Mouse (Mus musculus): ENCODE measurements around the gene Gm21876. TPM values are rescaled to one million over a fixed set of nuclear protein-coding genes. Genes with fewer than 3 reads are reported as not detected.
"Not testable (repeated sequence)": the region's sequence is repeated elsewhere in the genome, so short reads cannot be mapped to it uniquely, and the experiment has no call there.

Gene Gm21876
- not detected for total RNA-seq (2021)
- long read RNA-seq, experiment 1, result 0 reads
- long read RNA-seq, experiment 2, result 0 reads

DNA sequence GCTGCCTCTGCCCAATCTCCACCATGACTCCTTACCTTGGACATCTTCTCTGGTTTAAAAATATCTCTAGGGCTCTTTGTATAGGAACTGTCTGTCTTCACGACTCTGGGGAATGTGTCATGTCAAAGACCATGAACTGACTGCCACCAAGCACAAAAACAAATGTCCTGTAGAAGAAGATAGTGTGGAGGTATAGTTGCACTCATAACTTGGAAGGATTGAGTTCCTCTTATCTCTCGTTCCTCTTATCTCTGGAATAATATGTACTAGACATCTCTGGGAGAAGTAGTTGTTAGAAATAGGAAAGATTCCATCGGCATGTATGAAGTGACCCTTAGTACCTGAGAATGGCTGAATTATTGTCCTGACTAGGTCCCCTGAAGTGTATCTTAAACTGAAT is at the start of gene Gm21876:
TSS of gene Gm21876 (minus strand) at position 101 of the 400 bp plus-strand sequence.
- DNase-seq (ENCODE audit: low spot score in 2 of 2), result no peak

DNA sequence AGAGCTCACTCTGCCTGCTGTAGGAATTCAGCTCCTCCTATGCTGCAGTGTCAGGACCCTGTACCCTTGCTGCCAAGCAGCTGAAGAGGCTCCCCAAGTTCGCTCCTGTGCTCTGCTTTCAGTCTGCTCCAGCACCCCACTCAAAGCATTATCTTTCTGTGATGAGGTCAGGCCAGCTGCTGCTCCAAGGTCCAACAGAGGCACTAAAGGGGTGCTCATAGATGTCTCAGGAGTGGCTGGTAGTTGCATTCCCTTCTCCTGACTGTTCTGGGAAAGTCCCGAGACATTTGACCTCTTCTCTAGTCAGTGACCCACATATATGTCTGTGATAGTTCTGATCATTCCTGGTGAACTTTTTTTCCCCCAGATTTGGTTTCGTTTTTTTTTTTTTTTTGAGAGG is 45.0 kb upstream of the Gm21876 start:
- DNase-seq (ENCODE audit: low spot score in 2 of 2), result no peak

DNA sequence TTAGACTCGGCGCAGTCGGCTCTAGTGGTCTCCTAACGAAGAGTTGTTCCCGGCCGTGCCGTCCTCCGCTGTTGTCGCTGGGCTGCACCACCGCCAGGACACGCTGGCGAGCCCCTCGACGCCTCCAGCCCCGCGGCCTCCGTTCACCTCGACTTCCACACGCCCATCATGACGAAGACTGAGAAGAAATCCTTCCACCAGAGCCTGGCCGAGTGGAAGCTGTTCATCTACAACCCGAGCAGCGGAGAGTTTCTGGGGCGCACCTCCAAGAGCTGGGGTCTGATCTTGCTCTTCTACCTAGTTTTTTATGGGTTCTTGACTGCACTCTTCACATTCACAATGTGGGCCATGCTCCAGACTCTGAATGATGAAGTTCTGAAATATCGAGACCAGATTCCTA is 28.8 kb downstream of the Gm21876 start:
- not testable (repeated sequence) for DNase-seq (ENCODE audit: low spot score in 2 of 2)

Other genes with a start within 250 kb of the Gm21876 start
- 10 to 100 TPM; 10.3 to 10.5 TPM for gene Cfp, start 244.1 kb downstream of the Gm21876 start, total RNA-seq (2021)
- 10 to 100 TPM; 12.2 to 12.7 TPM for gene Elk1, start 225.0 kb downstream of the Gm21876 start, total RNA-seq (2021)
- gene Uxt, start 213.6 kb downstream of the Gm21876 start, total RNA-seq (2021), result 10 to 100 TPM; 22.5 to 24.8 TPM
- gene Zfp182, start 113.3 kb downstream of the Gm21876 start, total RNA-seq (2021), result 1 to 10 TPM; 5.4 to 7.4 TPM
- gene Spaca5, start 107.2 kb downstream of the Gm21876 start, total RNA-seq (2021), result not detected
- gene Zfp300, start 86.1 kb downstream of the Gm21876 start, total RNA-seq (2021), result 1 to 10 TPM; 1.2 to 1.5 TPM
- gene Ssxa1, start 59.8 kb downstream of the Gm21876 start, total RNA-seq (2021), result not detected